Mouse (Mus musculus): Measurements from ENCODE around the gene Cdc26. TPM values are rescaled to one million over a fixed set of nuclear protein-coding genes. Genes with fewer than 3 reads are reported as not detected.
A peak's percentile ranks its signal among the peaks of the same experiment; 100 is the strongest.

Gene Cdc26
- polyA plus RNA-seq, 1 experiment from 2014 or later: 95.8 TPM

DNA sequence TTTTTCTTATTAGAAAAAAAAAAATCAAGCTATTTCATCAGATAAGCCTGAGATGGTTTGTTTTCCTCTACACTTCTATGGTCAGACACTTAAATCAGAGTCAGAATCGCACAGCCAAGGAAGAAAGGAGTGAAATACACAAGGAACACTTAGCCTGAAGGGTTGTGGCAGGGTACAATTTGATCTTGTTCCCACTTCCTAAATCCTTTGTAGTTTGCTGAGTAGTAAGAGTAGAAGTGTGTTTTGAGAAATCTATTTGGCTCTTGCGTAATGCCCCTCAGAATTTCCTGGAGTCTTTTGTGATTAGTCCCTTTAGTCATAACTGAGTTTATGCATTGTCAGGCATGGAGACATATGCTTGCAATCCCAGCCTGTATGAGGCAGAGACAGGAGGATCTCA is 59.1 kb downstream of the Cdc26 start:
- no peak for ATAC-seq (ENCODE audit: low FRiP score)
- H3K9me3 ChIP-seq: no peaks in the 10 kb centered on the region
- H3K4me3 ChIP-seq: no peak overlapping the region
- no peaks in the 10 kb centered on the region for H3K27me3 ChIP-seq
- 96% methylated on average over 2 of the region's 2 CpGs for whole genome bisulfite sequencing
- H3K36me3 ChIP-seq: peaks cover 40% of the 10 kb centered on the region
- no peak overlapping the region for H3K4me2 ChIP-seq
- H3K27ac ChIP-seq: no peak overlapping the region
- H3K4me1 ChIP-seq (replicated peaks): no peaks in the 10 kb centered on the region
- H3K9ac ChIP-seq: no peak overlapping the region

DNA sequence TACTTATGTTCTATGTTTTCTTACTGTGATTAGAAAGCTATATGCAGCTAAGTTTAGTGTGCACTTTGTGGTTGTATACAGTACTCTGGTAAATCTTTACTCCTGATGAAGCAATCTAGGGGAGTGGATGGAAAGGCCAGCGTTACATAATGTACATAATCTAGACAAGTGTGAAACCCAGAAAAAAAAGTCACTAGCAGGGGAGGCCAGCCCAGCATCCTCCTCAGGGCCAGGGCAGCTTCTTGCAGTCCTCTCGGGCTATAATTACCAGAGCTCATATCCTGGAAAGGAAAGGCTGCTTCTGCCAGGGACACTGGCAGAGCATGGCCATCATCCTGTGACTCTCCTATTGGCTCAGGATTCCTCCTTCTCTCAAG is 60.1 kb downstream of the Cdc26 start:
- Histone ChIP-seq H3K36me3 (peaks cover 48% of the 10 kb centered on the region), H3K27me3 (no peaks in the 10 kb centered on the region), H3K4me2 (no peak overlapping the region), H3K4me1 (replicated peaks) (no peaks in the 10 kb centered on the region), H3K27ac (peak overlapping the region; percentile 23; the same call in 1 of the 2 replicates), H3K9ac (no peak overlapping the region), H3K9me3 (no peaks in the 10 kb centered on the region), H3K4me3 (no peak overlapping the region)
- ATAC-seq (ENCODE audit: low FRiP score): no peak
- 81% methylated on average over 2 of the region's 2 CpGs for WGBS

GRCm38 (mm10) chr4:62347605-62348328 is 60.7 kb downstream of the Cdc26 start:
- no peak overlapping the region for H3K27ac ChIP-seq
- H3K4me1 ChIP-seq (replicated peaks): no peaks in the 10 kb centered on the region
- no peak overlapping the region for H3K4me3 ChIP-seq
- 79% methylated on average over 9 of the region's 9 CpGs for WGBS
- no peaks in the 10 kb centered on the region for H3K9me3 ChIP-seq
- no peak for ATAC-seq (ENCODE audit: low FRiP score)
- no peaks in the 10 kb centered on the region for H3K27me3 ChIP-seq
- no peak overlapping the region for H3K9ac ChIP-seq
- peaks cover 51% of the 10 kb centered on the region for H3K36me3 ChIP-seq
- no peak overlapping the region for H3K4me2 ChIP-seq

- WGBS: 87% methylated on average over 4 of the region's 4 CpGs
Measured at GRCm38 (mm10) chr4:62345827-62346226, 62.6 kb downstream of the Cdc26 start.

GRCm38 (mm10) chr4:62344000-62344399 is 64.4 kb downstream of the Cdc26 start:
- WGBS: 96% methylated on average over 1 of the region's 1 CpGs

More at GRCm38 (mm10) chr4:62345827-62346226, 62.6 kb downstream of the Cdc26 start:
- ATAC-seq (ENCODE audit: low FRiP score): no peak
- no peak overlapping the region for H3K4me2 ChIP-seq
- no peak overlapping the region for H3K27ac ChIP-seq
- H3K9ac ChIP-seq: no peak overlapping the region
- no peaks in the 10 kb centered on the region for H3K27me3 ChIP-seq
- H3K4me1 ChIP-seq (replicated peaks): no peaks in the 10 kb centered on the region
- no peaks in the 10 kb centered on the region for H3K9me3 ChIP-seq
- no peak overlapping the region for H3K4me3 ChIP-seq
- peaks cover 47% of the 10 kb centered on the region for H3K36me3 ChIP-seq

DNA sequence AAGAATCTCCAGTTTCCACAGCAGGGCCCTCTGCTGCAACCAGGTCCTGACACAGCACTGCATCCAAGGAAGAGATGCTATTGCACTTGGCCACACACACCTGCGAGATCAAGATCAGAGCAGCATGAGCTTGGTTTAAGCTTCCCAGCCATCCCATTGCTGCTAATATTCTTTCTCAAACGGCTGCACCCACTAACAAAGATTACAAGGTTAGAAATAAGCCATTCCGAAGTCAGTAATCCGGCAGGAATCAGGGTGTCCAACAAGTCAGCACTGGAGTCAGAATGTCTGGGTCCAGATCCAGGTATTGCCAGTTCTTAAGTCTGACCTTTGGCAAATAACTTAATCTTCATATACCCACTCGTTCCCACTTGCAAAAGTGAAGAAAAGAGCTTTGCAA is 69.9 kb downstream of the Cdc26 start:
- Histone ChIP-seq H3K4me2 (no peak overlapping the region), H3K27me3 (no peaks in the 10 kb centered on the region), H3K4me1 (replicated peaks) (no peaks in the 10 kb centered on the region), H3K9ac (no peak overlapping the region), H3K9me3 (no peaks in the 10 kb centered on the region), H3K4me3 (no peak overlapping the region), H3K27ac (no peak overlapping the region), H3K36me3 (peaks cover 69% of the 10 kb centered on the region)
- no peak for ATAC-seq (ENCODE audit: low FRiP score)
- 87% methylated on average over 5 of the region's 5 CpGs for WGBS

More at GRCm38 (mm10) chr4:62344000-62344399, 64.4 kb downstream of the Cdc26 start:
- H3K27me3 ChIP-seq: no peaks in the 10 kb centered on the region
- H3K4me2 ChIP-seq: no peak overlapping the region
- H3K27ac ChIP-seq: no peak overlapping the region
- no peaks in the 10 kb centered on the region for H3K4me1 ChIP-seq (replicated peaks)
- peaks cover 52% of the 10 kb centered on the region for H3K36me3 ChIP-seq
- no peak overlapping the region for H3K9ac ChIP-seq
- H3K4me3 ChIP-seq: no peak overlapping the region
- no peaks in the 10 kb centered on the region for H3K9me3 ChIP-seq
- ATAC-seq (ENCODE audit: low FRiP score): no peak

Other genes with a start within 250 kb of the Cdc26 start
- gene Zfp37, start 177.6 kb downstream of the Cdc26 start, polyA plus RNA-seq (2015; fragmentation: Nextera tagmentation; extraction: Ambion mirVana): 25.3 and 29.5 TPM in 2 replicates
- 15.2 and 15.3 TPM in 2 replicates for gene Slc31a2, start 146.1 kb downstream of the Cdc26 start, polyA plus RNA-seq (2015; fragmentation: Nextera tagmentation; extraction: Ambion mirVana)
- 22.9 and 25.4 TPM in 2 replicates for gene Fkbp15, start 48.1 kb downstream of the Cdc26 start, polyA plus RNA-seq (2015; fragmentation: Nextera tagmentation; extraction: Ambion mirVana)
- 40.1 and 44.2 TPM in 2 replicates for gene Slc31a1, start 47.9 kb downstream of the Cdc26 start, polyA plus RNA-seq (2015; fragmentation: Nextera tagmentation; extraction: Ambion mirVana)
- 17.0 and 17.8 TPM in 2 replicates for gene Prpf4, start 155 bp upstream of the Cdc26 start, polyA plus RNA-seq (2015; fragmentation: Nextera tagmentation; extraction: Ambion mirVana)
- not detected in 2 replicates for gene Rnf183, start 26.6 kb upstream of the Cdc26 start, polyA plus RNA-seq (2015; fragmentation: Nextera tagmentation; extraction: Ambion mirVana)
- 8.8 and 9.0 TPM in 2 replicates for gene Wdr31, start 62.3 kb upstream of the Cdc26 start, polyA plus RNA-seq (2015; fragmentation: Nextera tagmentation; extraction: Ambion mirVana)
- 0.43 and 0.95 TPM in 2 replicates for gene Bspry, start 71.4 kb upstream of the Cdc26 start, polyA plus RNA-seq (2015; fragmentation: Nextera tagmentation; extraction: Ambion mirVana)
- gene Hdhd3, start 94.8 kb upstream of the Cdc26 start, polyA plus RNA-seq (2015; fragmentation: Nextera tagmentation; extraction: Ambion mirVana): 13.3 and 15.5 TPM in 2 replicates
- gene Alad, start 111.3 kb upstream of the Cdc26 start, polyA plus RNA-seq (2015; fragmentation: Nextera tagmentation; extraction: Ambion mirVana): 64.2 and 66.1 TPM in 2 replicates
- gene Pole3, start 116.4 kb upstream of the Cdc26 start, polyA plus RNA-seq (2015; fragmentation: Nextera tagmentation; extraction: Ambion mirVana): 68.2 and 70.3 TPM in 2 replicates
- 0.55 and 0.82 TPM in 2 replicates for gene 4933430I17Rik, start 116.7 kb upstream of the Cdc26 start, polyA plus RNA-seq (2015; fragmentation: Nextera tagmentation; extraction: Ambion mirVana)
- 65.3 and 71.0 TPM in 2 replicates for gene Rgs3, start 151.2 kb upstream of the Cdc26 start, polyA plus RNA-seq (2015; fragmentation: Nextera tagmentation; extraction: Ambion mirVana)

All from hindbrain, embryonic 13.5 days (tissue).